Mouse (Mus musculus): Measurements from ENCODE around the gene Zfp52. TPM values are rescaled to one million over a fixed set of nuclear protein-coding genes. Genes with fewer than 3 reads are reported as not detected.

Gene Zfp52
- total RNA-seq, 2 experiments from 2014 or later, result 6.4 to 8.7 TPM

GRCm38 (mm10) chr17:21536676-21537075, 1.3 kb downstream of the Zfp52 start:
- no peak for DNase-seq (ENCODE audit: low spot score)

GRCm38 (mm10) chr17:21557831-21558230, 22.5 kb downstream of the Zfp52 start:
- no peak for DNase-seq (ENCODE audit: low spot score)

GRCm38 (mm10) chr17:21566220-21566619, 30.9 kb downstream of the Zfp52 start:
- DNase-seq (ENCODE audit: low spot score), result peak; percentile 51

GRCm38 (mm10) chr17:21566728-21567349, 31.5 kb downstream of the Zfp52 start, which contains the start of gene Zfp948:
Gene Zfp948 (plus strand): TSS chr17:21567008.
- peak; percentile 89 for DNase-seq (ENCODE audit: low spot score)

GRCm38 (mm10) chr17:21567696-21568095, 32.4 kb downstream of the Zfp52 start:
- DNase-seq (ENCODE audit: low spot score), result no peak

GRCm38 (mm10) chr17:21579080-21579479, 43.7 kb downstream of the Zfp52 start:
- DNase-seq (ENCODE audit: low spot score), result no peak

- DNase-seq (ENCODE audit: low spot score), result peak; percentile 58
Observed at GRCm38 (mm10) chr17:21579493-21580175, 44.3 kb downstream of the Zfp52 start.

- no peak for DNase-seq (ENCODE audit: low spot score)
Observed at GRCm38 (mm10) chr17:21585521-21585920, 50.2 kb downstream of the Zfp52 start.

Other genes with a start within 250 kb of the Zfp52 start
- not detected for gene Vmn1r237, start 223.7 kb upstream of the Zfp52 start, total RNA-seq (2021)
- gene Zfp677, start 151.8 kb upstream of the Zfp52 start, total RNA-seq (2021), result 1 to 10 TPM in 1 of 2 experiments, under 1 TPM in 1; 0.66 to 1.1 TPM
- gene Zfp54, start 112.3 kb upstream of the Zfp52 start, total RNA-seq (2021), result 1 to 10 TPM in 1 of 2 experiments, under 1 TPM in 1; 0.66 to 1.0 TPM
- gene Zfp51, start 85.2 kb upstream of the Zfp52 start, total RNA-seq (2021), result 10 to 100 TPM in 1 of 2 experiments, 1 to 10 TPM in 1; 9.4 to 10.3 TPM
- 1 to 10 TPM; 1.1 to 1.2 TPM for gene Zfp53, start 46.5 kb upstream of the Zfp52 start, total RNA-seq (2021)
- 1 to 10 TPM; 2.3 to 3.2 TPM for gene Zfp948, start 31.5 kb downstream of the Zfp52 start, total RNA-seq (2021)
- gene Zfp983, start 115.1 kb downstream of the Zfp52 start, total RNA-seq (2021), result 1 to 10 TPM; 1.7 to 1.9 TPM
- 1 to 10 TPM in 1 of 2 experiments, not detected in 1; 3.5 TPM for gene Gm10226, start 156.3 kb downstream of the Zfp52 start, total RNA-seq (2021)
- gene Zfp760, start 172.2 kb downstream of the Zfp52 start, total RNA-seq (2021), result under 1 TPM; 0.66 to 0.73 TPM
- 1 to 10 TPM; 5.0 to 5.8 TPM for gene Zfp229, start 195.3 kb downstream of the Zfp52 start, total RNA-seq (2021)

Data from gastrocnemius, adult 18-20 months (tissue).